8 mouse cellular contexts compared by ENCODE assay signal in the genomic region with DNA sequence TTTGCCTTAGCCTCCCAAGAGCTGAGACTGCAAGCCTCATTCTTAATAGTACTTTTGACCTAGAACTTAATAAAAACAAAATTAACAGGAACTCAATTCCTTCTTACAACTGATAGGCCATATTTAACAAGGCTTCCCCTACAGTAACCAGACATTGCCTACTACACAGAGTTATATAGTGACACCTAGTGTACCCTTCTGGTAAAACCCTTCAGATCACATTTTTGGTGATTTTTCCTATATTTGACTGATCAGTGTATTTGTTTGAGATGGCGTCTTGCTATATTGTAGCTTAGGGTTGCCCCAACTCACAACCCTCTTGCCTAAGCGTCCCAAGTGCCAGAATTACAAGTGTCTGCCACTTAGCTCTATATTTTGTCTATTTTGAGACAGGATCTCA. TPM values are rescaled to one million over a fixed set of nuclear protein-coding genes. Genes with fewer than 3 reads are reported as not detected.
DNase-seq lines count a peak whose midpoint lies in the region; ATAC-seq and TF ChIP-seq lines count a peak whose summit lies in the region.

No protein-coding gene starts in this region.

- WGBS in cerebellum, adult 2 months = 26% methylated on average over 2 of the region's 2 CpGs
- 20% methylated on average over 2 of the region's 2 CpGs for WGBS in lung, adult 2 months
- 41% methylated on average over 2 of the region's 2 CpGs for WGBS in hindbrain, embryonic 14.5 days
- WGBS in neural tube, embryonic 14.5 days = 34% methylated on average over 2 of the region's 2 CpGs

- TF ChIP-seq POLR2A in cerebellum, adult 2 months (IDR thresholded peaks at IDR 0.05; ENCODE audit: borderline replicate concordance, insufficient read depth, low read length) = no peak
- no peak for TF ChIP-seq POLR2A in lung, adult 2 months (IDR thresholded peaks at IDR 0.05; ENCODE audit: borderline replicate concordance, extremely low read depth, low read depth, low read length)

- no peaks in the 10 kb centered on the region for H3K4me1 ChIP-seq in cerebellum, adult 2 months (ENCODE audit: control insufficient read depth, insufficient read depth, low read length)
- no peaks in the 10 kb centered on the region for H3K4me1 ChIP-seq in lung, adult 2 months (ENCODE audit: control insufficient read depth, insufficient read depth, low read length)
- H3K4me1 ChIP-seq in hindbrain, embryonic 14.5 days (replicated peaks; ENCODE audit: control insufficient read depth, insufficient read depth, low read length) = no peaks in the 10 kb centered on the region
- no peaks in the 10 kb centered on the region for H3K4me1 ChIP-seq in neural tube, embryonic 14.5 days (ENCODE audit: control insufficient read depth, insufficient read depth, low read length)

- TF ChIP-seq CTCF in cerebellum, adult 2 months (IDR thresholded peaks at IDR 0.05; ENCODE audit: borderline replicate concordance, insufficient read depth, low read depth, low read length) = peak; percentile 40; the same call in 1 of the 2 replicates
- TF ChIP-seq CTCF in lung, adult 2 months (IDR thresholded peaks at IDR 0.05; ENCODE audit: insufficient read depth, low read length) = peak; percentile 31; the same call in 1 of the 2 replicates

- H3K4me2 ChIP-seq in hindbrain, embryonic 14.5 days (replicated peaks) = no peak overlapping the region
- H3K4me2 ChIP-seq in neural tube, embryonic 14.5 days (ENCODE audit: low read depth, low read length) = no peak overlapping the region

- 0 out of 2 replicates have a peak, but pooled peaks have one; percentile 19 for ATAC-seq in hindbrain, embryonic 14.5 days (ENCODE audit: low FRiP score)
- ATAC-seq in neural tube, embryonic 14.5 days (ENCODE audit: low read depth) = peak; percentile 42; the same call in 1 of the 2 replicates

- DNase-seq in cerebellum, adult 2 months = peak in 1 of 2 experiments; percentile 38
- no peak for DNase-seq in cerebellum, adult 18-20 months
- DNase-seq in lung, adult 2 months = no peak
- DNase-seq in lung, adult 18-20 months = no peak
- DNase-seq in hindbrain, embryonic 14.5 days (ENCODE audit: low spot score) = peak; percentile 70
- no peak for DNase-seq in urinary bladder, postnatal 14 days (ENCODE audit: low spot score)
- DNase-seq in kidney, adult 18-20 months = no peak

- peaks cover 14% of the 10 kb centered on the region; the same call in 1 of the 2 replicates for H3K36me3 ChIP-seq in hindbrain, embryonic 14.5 days (replicated peaks; ENCODE audit: control insufficient read depth, insufficient read depth)
- H3K36me3 ChIP-seq in neural tube, embryonic 14.5 days (ENCODE audit: control insufficient read depth, insufficient read depth, low read length) = peaks cover 3% of the 10 kb centered on the region

- H3K9ac ChIP-seq in hindbrain, embryonic 14.5 days = no peak overlapping the region
- H3K9ac ChIP-seq in neural tube, embryonic 14.5 days (replicated peaks; ENCODE audit: low read depth, low read length) = no peak overlapping the region

- no peak overlapping the region for H3K4me3 ChIP-seq in cerebellum, adult 2 months (replicated peaks; ENCODE audit: insufficient read depth, low read depth, low read length)
- H3K4me3 ChIP-seq in lung, adult 2 months (replicated peaks; ENCODE audit: extremely low read depth, low read depth, low read length) = no peak overlapping the region
- H3K4me3 ChIP-seq in hindbrain, embryonic 14.5 days (replicated peaks; ENCODE audit: low read length) = no peak overlapping the region
- H3K4me3 ChIP-seq in neural tube, embryonic 14.5 days (ENCODE audit: low read depth, low read length) = no peak overlapping the region

- no peak overlapping the region for H3K27ac ChIP-seq in cerebellum, adult 2 months (ENCODE audit: insufficient read depth, low read length)
- no peak overlapping the region for H3K27ac ChIP-seq in hindbrain, embryonic 14.5 days
- no peak overlapping the region for H3K27ac ChIP-seq in neural tube, embryonic 14.5 days (ENCODE audit: low read depth, low read length)

- no peaks in the 10 kb centered on the region for H3K27me3 ChIP-seq in cerebellum, adult 2 months (ENCODE audit: control insufficient read depth, insufficient read depth, low read length)
- H3K27me3 ChIP-seq in hindbrain, embryonic 14.5 days (ENCODE audit: control insufficient read depth, insufficient read depth, low read length) = no peaks in the 10 kb centered on the region
- H3K27me3 ChIP-seq in neural tube, embryonic 14.5 days (ENCODE audit: control insufficient read depth, insufficient read depth, low read length) = no peaks in the 10 kb centered on the region

- no peaks in the 10 kb centered on the region for H3K9me3 ChIP-seq in hindbrain, embryonic 14.5 days (ENCODE audit: control insufficient read depth, low read length)
- H3K9me3 ChIP-seq in neural tube, embryonic 14.5 days (ENCODE audit: control insufficient read depth, low read length) = no peaks in the 10 kb centered on the region

RNA-seq across cellular contexts. Expression of a gene that starts 17.7 kb away (rescaled TPM):
- polyA plus RNA-seq in cerebellum, adult 2 months (2012; rRNA removed) = 772 and 804 TPM in 2 replicates
- 228 and 232 TPM in 2 replicates for polyA plus RNA-seq in lung, adult 2 months (2012; rRNA removed)
- polyA plus RNA-seq in hindbrain, embryonic 14.5 days (2014; fragmentation: Nextera tagmentation; extraction: Ambion mirVana) = 626 and 634 TPM in 2 replicates
- 653 and 701 TPM in 2 replicates for polyA plus RNA-seq in neural tube, embryonic 14.5 days (2014; fragmentation: Nextera tagmentation; extraction: Ambion mirVana)

RNA-seq across cellular contexts. Expression of a gene that starts 39.6 kb away (rescaled TPM):
- 47.5 and 49.8 TPM in 2 replicates for polyA plus RNA-seq in cerebellum, adult 2 months (2012; rRNA removed)
- 40.4 and 49.6 TPM in 2 replicates for polyA plus RNA-seq in lung, adult 2 months (2012; rRNA removed)
- polyA plus RNA-seq in hindbrain, embryonic 14.5 days (2014; fragmentation: Nextera tagmentation; extraction: Ambion mirVana) = 111 and 115 TPM in 2 replicates
- polyA plus RNA-seq in neural tube, embryonic 14.5 days (2014; fragmentation: Nextera tagmentation; extraction: Ambion mirVana) = 96.1 and 117 TPM in 2 replicates

RNA-seq across cellular contexts. Expression of a gene that starts 58.8 kb away (rescaled TPM):
- polyA plus RNA-seq in cerebellum, adult 2 months (2012; rRNA removed) = 15.1 and 15.7 TPM in 2 replicates
- 3.5 and 5.7 TPM in 2 replicates for polyA plus RNA-seq in lung, adult 2 months (2012; rRNA removed)
- 19.8 and 20.4 TPM in 2 replicates for polyA plus RNA-seq in hindbrain, embryonic 14.5 days (2014; fragmentation: Nextera tagmentation; extraction: Ambion mirVana)
- 18.7 and 22.1 TPM in 2 replicates for polyA plus RNA-seq in neural tube, embryonic 14.5 days (2014; fragmentation: Nextera tagmentation; extraction: Ambion mirVana)

RNA-seq across cellular contexts. Expression of a gene that starts 59.0 kb away (rescaled TPM):
- polyA plus RNA-seq in cerebellum, adult 2 months (2012; rRNA removed) = 5.8 and 6.5 TPM in 2 replicates
- polyA plus RNA-seq in lung, adult 2 months (2012; rRNA removed) = 7.0 and 10.0 TPM in 2 replicates
- 22.2 and 22.7 TPM in 2 replicates for polyA plus RNA-seq in hindbrain, embryonic 14.5 days (2014; fragmentation: Nextera tagmentation; extraction: Ambion mirVana)
- 20.4 and 23.2 TPM in 2 replicates for polyA plus RNA-seq in neural tube, embryonic 14.5 days (2014; fragmentation: Nextera tagmentation; extraction: Ambion mirVana)
